Mouse (Mus musculus): ENCODE results near the gene Fitm1.

Fitm1 gene

DNA sequence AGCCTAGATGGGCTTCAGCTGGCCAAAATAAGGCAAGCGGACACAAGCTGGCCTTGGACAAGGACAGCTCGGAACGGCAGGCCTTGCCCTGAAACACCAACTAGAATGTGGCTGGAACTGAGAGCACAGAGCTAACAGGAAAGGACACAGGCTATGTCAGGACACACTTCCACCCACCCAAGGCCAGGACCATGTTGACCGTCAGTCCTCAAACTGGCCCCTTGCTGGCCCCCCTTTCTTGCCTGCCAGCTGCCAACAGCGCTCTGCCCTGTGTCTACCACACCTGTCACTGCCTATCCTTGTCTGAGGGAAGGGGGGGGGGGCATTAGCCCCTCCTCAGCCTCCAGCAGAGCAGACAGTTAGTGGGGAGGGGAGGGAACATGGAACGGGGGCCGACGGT is at the start of gene Fitm1:
Gene Fitm1, plus strand, starts transcription at position 316 of the 400 bp plus-strand sequence.
- in situ Hi-C loops (cut with MboI; ENCODE audit: low sequenced_read_pairs), result no loop called here

GRCm38 (mm10) chr14:55526674-55527073 is 48.7 kb upstream of the Fitm1 start:
- in situ Hi-C loops (cut with MboI; ENCODE audit: low sequenced_read_pairs), result no loop called here

DNA sequence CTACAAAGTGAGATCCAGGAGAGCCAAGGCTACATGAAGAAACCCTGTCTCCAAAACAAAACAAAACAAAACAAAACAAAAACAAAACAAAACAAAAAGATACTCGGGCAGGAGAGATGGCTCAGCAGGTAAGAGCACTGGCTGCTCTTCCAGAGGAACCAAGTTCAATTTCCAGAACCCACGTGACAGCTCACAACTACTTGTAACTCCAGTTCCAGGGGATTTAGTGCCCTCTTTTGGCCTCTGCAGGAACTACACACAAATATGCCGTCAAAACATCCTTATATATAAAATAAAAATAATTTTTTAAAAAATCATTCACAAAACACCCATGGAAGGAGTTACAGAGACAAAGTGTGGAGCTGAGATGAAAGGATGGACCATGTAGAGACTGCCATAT is 47.5 kb upstream of the Fitm1 start:
- in situ Hi-C loops (cut with MboI; ENCODE audit: low sequenced_read_pairs), result no loop called here

- in situ Hi-C loops (cut with MboI; ENCODE audit: low sequenced_read_pairs), result loop anchor here (5.0 kb wide), 1 partner anchor 34 kb away; no protein-coding TSS in a partner anchor
Observed at GRCm38 (mm10) chr14:55536116-55536745, 39.2 kb upstream of the Fitm1 start.

DNA sequence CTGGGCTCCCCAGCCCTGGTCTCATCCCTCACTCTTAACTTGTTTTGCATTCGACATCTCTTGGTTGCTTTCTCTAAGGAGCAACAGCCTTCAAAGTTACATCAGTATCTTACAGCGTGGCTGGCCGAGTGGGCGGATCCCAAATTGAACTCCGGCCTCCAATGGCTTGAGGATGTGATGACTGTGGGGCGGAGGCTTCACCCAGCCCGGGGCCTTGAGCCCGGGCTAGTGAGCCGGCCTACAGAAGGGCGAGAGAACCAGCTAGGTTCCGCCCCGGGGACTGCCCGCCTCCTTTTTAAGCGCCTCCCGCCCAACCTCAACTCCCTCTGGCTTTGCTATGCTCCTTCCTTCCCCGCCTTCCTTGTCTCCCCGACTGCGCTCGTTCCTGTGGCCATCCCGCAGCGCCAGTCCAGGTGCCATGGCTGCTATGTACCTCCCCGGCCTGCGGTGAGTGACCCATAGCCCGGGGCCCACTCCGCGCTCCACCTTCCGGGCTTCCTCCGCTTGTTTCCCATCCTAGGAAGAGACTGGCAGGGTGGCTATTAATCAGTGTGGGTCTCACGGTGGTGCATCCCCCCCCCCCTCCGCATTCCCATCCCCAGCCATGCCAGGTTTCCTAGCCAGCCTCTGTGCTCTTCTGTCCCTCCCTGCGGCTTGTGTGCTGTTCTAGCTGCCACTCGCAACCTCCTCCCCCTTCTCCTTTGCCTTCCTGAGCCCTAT is 35.2 kb upstream of the Fitm1 start, which contains the start of gene Pck2:
Gene Pck2, plus strand, starts transcription at position 200 of the 720 bp plus-strand sequence.
- in situ Hi-C loops (cut with MboI; ENCODE audit: low sequenced_read_pairs), result no loop called here

DNA sequence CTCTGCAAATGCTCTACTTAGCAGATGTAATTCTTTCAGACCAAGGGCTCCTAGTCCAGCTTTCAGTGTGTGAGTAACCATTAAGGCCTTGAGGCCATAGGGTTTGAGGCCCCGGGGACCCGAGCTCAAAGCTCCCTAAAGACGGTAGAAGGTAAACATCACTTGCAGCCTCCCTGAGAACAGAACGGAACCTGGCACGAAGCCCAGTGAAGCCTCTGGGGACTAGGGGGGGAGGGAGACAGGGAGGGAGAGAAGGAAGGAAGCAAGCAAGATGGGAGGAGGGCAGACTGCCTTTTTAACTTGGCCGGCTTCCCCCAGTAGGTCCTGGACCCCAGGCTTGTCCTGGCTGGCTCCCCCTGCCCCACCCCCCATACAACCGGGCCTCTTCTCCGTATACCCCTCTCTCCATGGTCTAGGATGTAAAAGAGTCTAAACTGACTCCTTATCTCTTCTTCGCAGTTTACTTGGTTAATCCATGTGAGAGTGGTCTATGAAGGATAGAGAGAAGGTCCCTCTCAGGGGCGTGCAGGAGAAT is 34.6 kb upstream of the Fitm1 start:
- in situ Hi-C loops (cut with MboI; ENCODE audit: low sequenced_read_pairs), result no loop called here

- in situ Hi-C loops (cut with MboI; ENCODE audit: low sequenced_read_pairs), result no loop called here
Observed at GRCm38 (mm10) chr14:55542268-55542667, 33.1 kb upstream of the Fitm1 start.

GRCm38 (mm10) chr14:55544334-55544733 is 31.1 kb upstream of the Fitm1 start:
- in situ Hi-C loops (cut with MboI; ENCODE audit: low sequenced_read_pairs), result no loop called here

DNA sequence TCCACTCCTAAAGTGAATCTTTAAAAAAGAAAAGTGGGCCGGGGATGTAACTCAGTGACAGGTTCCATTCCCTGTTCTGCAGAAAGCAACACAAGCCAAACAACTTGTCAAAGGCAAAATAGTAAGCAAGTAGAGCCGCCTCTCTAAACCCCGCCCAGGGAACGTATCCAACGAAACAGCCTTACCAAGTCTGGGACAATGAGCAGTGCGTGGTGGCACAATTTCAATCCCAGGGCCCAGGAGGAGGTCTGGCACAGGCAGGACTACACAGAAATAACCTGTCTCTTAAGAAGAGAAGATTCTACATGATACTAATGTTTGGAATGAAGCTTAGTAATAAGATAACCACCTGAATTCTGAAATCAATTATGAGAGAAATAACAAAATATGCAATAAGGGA is 25.2 kb upstream of the Fitm1 start:
- in situ Hi-C loops (cut with MboI; ENCODE audit: low sequenced_read_pairs), result no loop called here

- in situ Hi-C loops (cut with MboI; ENCODE audit: low sequenced_read_pairs), result no loop called here
Observed at GRCm38 (mm10) chr14:55551347-55551746, 24.1 kb upstream of the Fitm1 start.

DNA sequence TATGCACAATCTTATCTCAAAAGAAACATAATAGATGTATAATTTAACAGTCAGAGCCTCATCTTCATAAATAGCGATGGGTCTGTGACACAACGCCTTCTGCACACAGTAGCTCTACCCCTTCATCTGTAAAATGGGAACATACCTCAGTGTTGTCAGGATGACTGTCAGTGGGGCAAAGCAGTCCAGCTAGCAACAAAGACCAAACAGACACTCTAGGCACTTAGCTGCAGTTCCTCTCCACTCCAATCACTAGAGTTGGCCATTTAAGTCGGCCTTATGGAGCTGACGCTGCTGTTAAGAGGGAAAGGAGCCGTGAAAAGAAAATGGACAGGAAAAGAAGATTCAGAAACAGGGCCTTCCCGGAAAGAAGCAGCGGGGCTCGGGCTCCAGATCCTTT is 23.6 kb upstream of the Fitm1 start:
- in situ Hi-C loops (cut with MboI; ENCODE audit: low sequenced_read_pairs), result no loop called here

DNA sequence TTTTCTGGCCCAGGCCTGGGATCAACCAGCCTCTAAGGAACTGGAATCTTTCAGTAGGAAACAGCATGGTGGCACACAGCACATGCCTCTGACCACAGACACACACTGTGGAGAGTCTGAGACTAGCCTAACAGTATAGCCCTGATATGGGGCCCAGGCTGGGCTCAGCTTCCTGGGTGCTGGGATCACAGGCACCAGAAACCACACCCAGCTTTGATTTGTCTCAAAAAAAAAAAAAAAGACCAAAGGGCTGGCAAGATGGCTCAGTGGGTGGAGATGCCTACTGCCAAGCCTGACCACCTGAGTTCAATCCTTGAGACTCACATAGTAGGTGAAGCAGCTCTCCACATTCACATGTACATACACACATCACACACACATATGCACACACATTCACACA is 20.8 kb upstream of the Fitm1 start:
- in situ Hi-C loops (cut with MboI; ENCODE audit: low sequenced_read_pairs), result no loop called here

DNA sequence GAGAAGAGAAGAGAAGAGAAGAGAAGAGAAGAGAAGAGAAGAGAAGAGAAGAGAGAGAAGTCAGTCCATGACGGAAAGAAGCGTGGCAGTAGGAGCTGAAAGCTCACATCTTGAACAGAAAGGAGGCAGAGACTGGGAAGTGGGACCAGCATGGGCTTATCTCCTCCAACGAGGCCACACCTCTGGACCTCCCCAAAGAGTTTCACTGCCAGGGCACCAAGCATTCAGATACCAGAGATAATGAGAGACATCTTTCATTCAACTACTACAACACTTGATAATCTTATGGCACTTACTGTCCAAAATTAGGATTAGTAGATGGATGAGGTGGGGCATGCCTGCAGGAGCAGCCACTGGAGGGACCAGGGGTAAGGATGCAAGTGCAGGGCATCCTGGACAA is 19.6 kb upstream of the Fitm1 start:
- in situ Hi-C loops (cut with MboI; ENCODE audit: low sequenced_read_pairs), result no loop called here

DNA sequence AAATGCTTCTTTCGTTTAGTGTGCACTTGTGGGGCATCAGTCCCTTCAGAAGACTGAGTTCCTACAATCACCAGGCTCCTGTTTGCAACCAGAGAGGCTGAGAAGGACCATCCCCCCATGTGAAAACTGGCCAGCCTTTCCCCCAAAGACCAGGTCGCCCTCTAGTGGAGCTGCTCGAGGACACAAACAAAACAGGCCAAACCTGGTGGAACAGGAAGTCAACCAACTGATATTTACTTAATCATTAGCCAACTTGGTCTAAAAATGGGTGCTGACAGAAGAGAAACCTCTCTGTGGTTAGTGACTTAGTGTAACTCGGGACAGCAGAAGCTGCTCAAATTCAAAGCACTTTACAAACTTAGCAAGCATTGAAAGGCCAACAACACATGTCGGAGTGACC is 18.4 kb upstream of the Fitm1 start:
- in situ Hi-C loops (cut with MboI; ENCODE audit: low sequenced_read_pairs), result no loop called here

- in situ Hi-C loops (cut with MboI; ENCODE audit: low sequenced_read_pairs), result no loop called here
Observed at GRCm38 (mm10) chr14:55557587-55557986, 17.8 kb upstream of the Fitm1 start.

- in situ Hi-C loops (cut with MboI; ENCODE audit: low sequenced_read_pairs), result no loop called here
Observed at GRCm38 (mm10) chr14:55558740-55559448, 16.5 kb upstream of the Fitm1 start.

DNA sequence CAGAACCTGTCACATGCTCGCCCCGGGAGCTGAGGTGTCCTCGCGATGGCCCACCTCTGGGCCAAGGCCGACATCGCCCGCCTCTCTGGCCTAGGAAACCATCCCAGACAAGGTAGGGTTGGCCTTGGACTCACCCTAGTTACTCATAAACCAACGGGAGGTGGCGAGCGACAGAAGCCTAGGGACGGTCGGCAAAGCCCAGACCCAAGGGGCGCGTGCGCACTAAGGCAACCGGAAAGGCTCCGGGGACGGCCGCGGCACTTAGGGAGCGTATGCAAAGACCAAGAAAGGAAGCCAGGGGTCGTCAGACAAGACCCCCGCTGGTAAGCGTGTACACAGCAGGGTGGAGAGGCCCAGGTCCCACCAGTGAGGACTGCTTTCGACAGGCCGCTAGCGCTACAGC is 15.6 kb upstream of the Fitm1 start, which contains the start of gene Dcaf11:
Gene Dcaf11, plus strand, starts transcription at position 208 of the 403 bp plus-strand sequence.
- in situ Hi-C loops (cut with MboI; ENCODE audit: low sequenced_read_pairs), result no loop called here

GRCm38 (mm10) chr14:55560202-55561073 is 15.0 kb upstream of the Fitm1 start, which contains the start of gene A730061H03Rik:
TSS of gene A730061H03Rik (minus strand) at chr14:55560406.
- in situ Hi-C loops (cut with MboI; ENCODE audit: low sequenced_read_pairs), result no loop called here

DNA sequence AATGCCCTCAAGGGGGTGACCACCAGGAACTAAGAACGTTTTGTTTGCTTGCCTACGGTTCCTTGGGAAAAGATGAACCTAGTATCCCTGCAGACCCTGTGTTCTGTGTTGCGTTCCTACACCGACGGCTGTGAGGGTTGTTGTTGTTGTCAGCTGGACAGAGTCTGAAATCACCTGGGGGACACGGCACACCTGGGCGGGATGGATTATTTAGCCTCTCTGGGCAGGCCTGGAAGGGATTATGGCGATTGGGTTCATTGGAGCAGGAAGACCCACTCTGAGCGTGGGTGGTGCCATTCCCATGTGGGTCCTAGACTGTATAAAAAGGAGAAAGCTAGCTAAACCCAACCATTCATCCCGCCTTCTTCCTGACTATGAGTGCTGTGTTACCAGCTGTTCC is 13.6 kb upstream of the Fitm1 start:
- in situ Hi-C loops (cut with MboI; ENCODE audit: low sequenced_read_pairs), result no loop called here

DNA sequence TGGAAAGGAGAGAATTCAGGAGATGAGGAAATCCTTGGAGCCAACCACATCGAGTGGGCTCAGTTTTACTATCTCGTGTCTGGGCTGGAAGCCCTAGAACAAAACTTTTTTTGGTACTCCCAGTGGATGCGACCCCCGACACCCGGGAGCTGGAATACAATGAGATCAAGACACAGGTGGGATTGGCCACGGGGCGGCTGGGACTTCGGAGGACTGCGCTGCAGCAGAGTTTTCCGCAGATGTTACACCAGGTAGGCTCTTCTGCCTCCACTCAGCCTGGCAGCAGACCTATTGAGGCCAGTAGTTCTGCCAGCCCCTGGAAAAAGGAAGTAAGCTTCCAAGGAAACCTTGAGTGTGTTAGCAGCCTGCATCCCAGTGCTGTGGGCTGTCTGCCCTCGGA is 12.2 kb upstream of the Fitm1 start:
- in situ Hi-C loops (cut with MboI; ENCODE audit: low sequenced_read_pairs), result no loop called here

Data from CH12F3 (cell line).